Mouse (Mus musculus) cerebellum, postnatal 10 days (tissue): ENCODE measurements around the gene Hid1.

Source experiments
- DNase-seq, 2 experiments: peaks; one replicate each; pipeline ENCODE4 v3.0.0; 2021; ENCODE audit warnings: mixed read lengths in 2 of 2

The Hid1 gene

GRCm38 (mm10) chr11:115335223-115335622 is 32.3 kb downstream of the Hid1 start:
- peak; percentile 63 to 67 for DNase-seq

- peak in 1 of 2 experiments; percentile 32 for DNase-seq
Measured at GRCm38 (mm10) chr11:115334531-115334930, 33.0 kb downstream of the Hid1 start, which contains the start of gene Otop3. Gene Otop3 (plus strand): TSS chr11:115334731.

DNA sequence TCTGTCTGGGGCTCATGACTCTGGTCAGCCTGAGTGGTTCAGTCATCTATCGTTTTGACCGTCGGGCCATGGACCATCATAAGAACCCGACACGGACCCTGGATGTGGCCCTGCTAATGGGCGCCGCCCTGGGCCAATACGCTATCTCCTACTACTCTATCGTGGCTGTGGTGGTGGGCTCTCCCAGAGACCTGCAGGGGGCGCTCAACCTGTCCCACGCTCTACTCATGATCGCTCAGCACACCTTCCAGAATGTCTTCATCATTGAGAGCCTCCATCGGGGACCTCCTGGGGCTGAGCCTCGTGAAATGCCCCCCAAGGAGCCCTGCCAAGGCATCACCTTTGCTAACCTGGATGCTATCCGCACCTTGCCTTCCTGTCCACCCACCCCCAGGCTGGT is 38.2 kb downstream of the Hid1 start:
- no peak for DNase-seq

DNA sequence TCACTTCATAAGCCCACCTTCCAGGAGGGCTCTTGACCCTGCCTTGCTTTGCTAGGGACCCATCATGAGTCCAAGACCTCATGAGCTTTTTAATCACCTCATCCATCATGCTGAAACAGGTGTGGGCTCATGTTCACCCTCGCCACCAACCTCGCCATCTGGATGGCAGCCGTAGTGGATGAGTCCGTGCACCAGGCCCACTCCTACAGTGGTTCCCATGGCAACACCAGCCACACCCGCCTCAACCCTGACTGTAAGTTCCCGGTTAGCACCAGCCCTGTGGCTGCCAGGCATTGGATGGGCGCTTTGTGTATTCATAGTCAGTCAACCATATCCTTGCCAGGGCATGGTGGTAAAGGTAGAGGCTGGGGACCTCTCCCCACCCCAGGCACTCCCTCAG is 40.8 kb downstream of the Hid1 start:
- no peak for DNase-seq

DNA sequence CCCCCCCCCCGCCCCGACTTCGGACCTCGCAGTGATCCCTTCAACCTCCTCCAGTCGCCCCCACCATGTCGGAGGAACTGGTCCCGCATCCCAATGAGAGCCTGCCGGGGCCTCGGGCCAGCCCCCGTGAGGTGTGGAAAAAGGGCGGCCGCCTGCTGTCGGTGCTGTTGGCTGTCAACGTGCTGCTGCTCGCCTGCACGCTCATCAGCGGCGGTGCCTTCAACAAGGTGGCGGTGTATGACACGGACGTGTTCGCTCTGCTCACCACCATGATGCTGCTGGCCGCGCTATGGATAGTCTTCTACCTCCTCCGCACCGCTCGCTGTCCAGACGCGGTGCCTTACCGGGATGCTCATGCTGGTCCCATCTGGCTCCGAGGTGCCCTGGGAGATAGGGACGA is 44.2 kb downstream of the Hid1 start:
- peak in 1 of 2 experiments; percentile 39 for DNase-seq

- DNase-seq, result peak; percentile 84 to 88
Measured at GRCm38 (mm10) chr11:115321906-115322693, 45.5 kb downstream of the Hid1 start, which contains the start of gene Ush1g. Gene Ush1g (minus strand): TSS chr11:115322041.

- DNase-seq, result peak; percentile 79 to 87
Measured at GRCm38 (mm10) chr11:115319704-115320383, 47.7 kb downstream of the Hid1 start.

GRCm38 (mm10) chr11:115318245-115319027 is 49.1 kb downstream of the Hid1 start:
- DNase-seq, result peak in 1 of 2 experiments; percentile 50

DNA sequence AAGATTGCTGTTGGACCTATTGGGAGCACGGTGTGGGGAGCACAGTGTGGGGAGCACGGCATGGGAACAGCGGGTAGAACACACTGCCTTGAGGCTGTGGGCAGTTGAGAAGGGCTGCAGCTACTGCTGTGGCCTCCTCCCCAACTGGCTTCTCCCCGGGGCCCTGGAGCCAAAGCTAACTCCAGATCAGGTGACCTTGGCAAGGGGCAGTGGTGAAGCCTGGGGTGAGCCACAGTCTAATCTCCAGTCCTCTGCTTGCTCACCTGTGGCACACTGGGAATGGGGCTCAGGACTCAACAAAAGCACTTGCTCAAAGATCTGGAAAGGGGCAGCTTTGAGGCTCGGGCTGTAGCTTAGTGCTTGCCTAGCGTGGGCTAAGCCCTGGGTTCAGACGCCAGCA is 50.4 kb downstream of the Hid1 start:
- no peak for DNase-seq

DNA sequence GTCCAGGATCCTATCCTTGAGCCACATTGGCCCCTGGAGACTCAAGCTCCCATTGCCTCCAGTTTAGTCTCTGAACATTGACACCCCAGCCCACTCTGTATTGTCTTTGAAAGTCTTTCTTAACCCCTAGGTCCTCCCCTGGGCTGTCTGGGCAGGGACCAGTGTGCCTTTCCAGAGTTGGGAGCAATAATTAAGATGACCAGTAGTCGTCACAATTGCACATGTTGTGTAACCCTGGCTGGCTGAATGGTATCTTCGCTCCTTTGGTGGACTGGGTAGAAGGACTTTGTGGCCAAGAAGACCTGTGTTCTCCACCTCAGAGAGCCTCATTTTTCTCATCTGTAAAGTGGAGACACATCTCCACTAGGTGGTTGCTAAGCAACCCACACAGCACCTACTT is 53.3 kb downstream of the Hid1 start:
- DNase-seq, result peak; percentile 38 to 58

DNA sequence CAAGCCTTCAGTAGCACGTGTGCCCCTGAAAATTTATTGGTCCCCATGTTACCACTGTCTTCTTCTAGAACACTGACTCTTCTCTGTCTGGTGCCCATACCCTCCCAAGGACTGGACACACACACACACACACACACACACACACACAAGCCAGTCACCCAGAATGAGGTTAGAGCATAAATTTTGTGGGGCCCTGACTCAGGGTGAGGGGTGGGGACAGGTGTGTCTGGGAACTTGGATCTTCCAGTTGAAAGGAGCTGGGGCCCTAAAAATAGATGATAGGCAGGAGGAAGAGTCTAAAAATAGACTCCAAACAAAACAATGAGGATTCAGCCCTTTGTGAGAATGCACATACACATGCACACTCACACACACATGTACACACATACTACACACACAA is 58.8 kb downstream of the Hid1 start:
- no peak for DNase-seq

- no peak for DNase-seq
Measured at GRCm38 (mm10) chr11:115306863-115307262, 60.7 kb downstream of the Hid1 start, which contains the start of gene Otop2. Gene Otop2 (plus strand): TSS chr11:115307163.

DNA sequence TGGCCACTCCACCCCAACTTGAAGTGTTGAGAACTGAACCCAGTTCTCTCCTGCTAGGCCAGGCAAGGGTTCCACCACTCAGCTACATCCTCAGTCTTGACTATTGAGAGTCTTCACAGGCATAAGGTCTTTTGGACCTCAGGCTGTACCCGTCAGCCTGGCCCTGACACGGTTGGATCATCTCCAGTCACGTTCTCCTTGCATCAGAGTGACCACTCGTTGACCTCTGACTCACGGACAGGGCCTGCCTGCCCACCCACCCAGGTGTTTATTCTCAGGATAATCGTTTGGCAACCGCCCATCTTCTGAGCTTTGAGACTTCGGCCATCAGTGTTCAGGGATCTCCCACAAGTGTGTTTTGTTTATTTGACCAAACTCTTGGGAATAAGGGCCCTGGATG is 64.4 kb downstream of the Hid1 start:
- DNase-seq, result no peak

GRCm38 (mm10) chr11:115301351-115301750 is 66.2 kb downstream of the Hid1 start:
- DNase-seq, result no peak

GRCm38 (mm10) chr11:115300745-115301144 is 66.8 kb downstream of the Hid1 start:
- no peak for DNase-seq

- no peak for DNase-seq
Measured at GRCm38 (mm10) chr11:115298160-115298559, 69.4 kb downstream of the Hid1 start.
